Mouse (Mus musculus) limb, embryonic 11.5 days (tissue): ENCODE measurements around the gene Cdc6. TPM values are rescaled to one million over a fixed set of nuclear protein-coding genes. Genes with fewer than 3 reads are reported as not detected.

Experiments
- ATAC-seq: fragments of 200-750 bp; cut with Nextera tagmentation; 2 replicates; pipeline ENCODE4 v1.8.0; 2017; ENCODE audit warnings: low read depth; ENCODE audit not compliant: insufficient number of reproducible peaks, low FRiP score, low TSS enrichment
- DNase-seq: peaks from one replicate; pipeline ENCODE4 v3.0.0-alpha.2; 2015; ENCODE audit warnings: low spot score
- H3K27ac ChIP-seq: fragments of 300-500 bp; sonication (generic); replicated peaks from 2 replicates; pipeline ENCODE4 v1.5.1; 2014; ENCODE audit warnings: low read depth, mild to moderate bottlenecking, low read length
- H3K27me3 ChIP-seq: fragments of 300-500 bp; sonication (generic); 2 replicates; pipeline ENCODE4 v1.6.1; 2014; ENCODE audit warnings: mild to moderate bottlenecking, low read length, mixed read lengths; ENCODE audit not compliant: control insufficient read depth, insufficient read depth
- H3K36me3 ChIP-seq: fragments of 300-500 bp; sonication (generic); 2 replicates; pipeline ENCODE4 v1.6.1; 2014; ENCODE audit warnings: mild to moderate bottlenecking, low read length, moderate library complexity, mixed read lengths; ENCODE audit not compliant: control insufficient read depth, insufficient read depth
- H3K4me1 ChIP-seq: fragments of 300-500 bp; sonication (generic); 2 replicates; pipeline ENCODE4 v1.6.1; 2014; ENCODE audit warnings: low read length, mixed read lengths; ENCODE audit not compliant: control insufficient read depth, insufficient read depth
- H3K4me2 ChIP-seq: fragments of 300-500 bp; sonication (generic); 2 replicates; pipeline ENCODE4 v1.6.1; 2014; ENCODE audit warnings: low read depth, mild to moderate bottlenecking, moderate library complexity; ENCODE audit not compliant: severe bottlenecking
- H3K4me3 ChIP-seq: fragments of 300-500 bp; sonication (generic); 2 replicates; pipeline ENCODE4 v1.5.1; 2014; ENCODE audit warnings: low read depth, low read length
- H3K9ac ChIP-seq: fragments of 300-500 bp; sonication (generic); 2 replicates; pipeline ENCODE4 v1.6.1; 2014; ENCODE audit warnings: mild to moderate bottlenecking, low read length
- H3K9me3 ChIP-seq: fragments of 300-500 bp; sonication (generic); 2 replicates; pipeline ENCODE4 v1.6.1; 2016; ENCODE audit warnings: low read length; ENCODE audit not compliant: control insufficient read depth
- WGBS: fragments of 180-500 bp; shearing (Covaris S2); extraction: QIAGEN DNeasy Blood & Tissue Kit; methylation state at CpG from one replicate; pipeline ENCODE4 v1.1.7; 2014; 5-methylcytosine and 5-hydroxymethylcytosine counted together
- polyA plus RNA-seq: library from polyadenylated mRNA; unstranded; fragments of >200 nt; fragmentation: Nextera tagmentation; extraction: Ambion mirVana; gene quantifications from 2 replicates; pipeline ENCODE4 v1.2.1, GENCODE M21; 2014

Cdc6 gene
- polyA plus RNA-seq, 1 experiment from 2014 or later: 58.7 TPM

DNA sequence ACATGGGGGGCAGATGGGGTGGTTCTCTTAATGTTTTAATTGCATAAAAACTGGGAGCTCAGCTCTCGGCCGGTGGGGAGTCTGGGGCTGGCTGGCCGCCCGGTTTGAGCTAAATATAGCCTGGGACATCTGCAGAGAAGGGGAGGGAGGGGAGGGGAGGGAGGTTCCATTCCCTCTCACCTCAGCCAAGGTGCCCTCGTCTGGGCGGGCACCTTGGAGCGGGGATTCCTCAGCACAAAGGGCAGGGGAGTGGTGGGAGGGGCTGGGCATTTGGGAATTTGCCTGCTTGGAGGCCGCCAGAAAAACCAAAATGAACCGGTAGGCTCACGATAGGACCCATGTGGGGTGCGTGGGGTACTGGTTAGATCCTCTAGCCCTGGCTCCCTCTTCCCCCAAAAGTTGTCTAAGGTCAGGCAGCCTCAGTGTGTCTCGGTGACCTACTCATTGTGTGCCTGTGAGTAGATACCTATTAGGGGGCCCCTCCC is 33.8 kb downstream of the Cdc6 start:
- Histone ChIP-seq H3K27me3 (no peaks in the 10 kb centered on the region), H3K4me3 (peak overlapping the region; percentile 30), H3K4me1 (peaks cover 79% of the 10 kb centered on the region), H3K36me3 (no peaks in the 10 kb centered on the region), H3K9me3 (no peaks in the 10 kb centered on the region), H3K9ac (peak overlapping the region; percentile 54), H3K27ac (peak overlapping the region; percentile 84), H3K4me2 (peak overlapping the region; percentile 77)
- 3% methylated on average over 12 of the region's 12 CpGs for WGBS
- ATAC-seq: no peak
- DNase-seq: no peak

DNA sequence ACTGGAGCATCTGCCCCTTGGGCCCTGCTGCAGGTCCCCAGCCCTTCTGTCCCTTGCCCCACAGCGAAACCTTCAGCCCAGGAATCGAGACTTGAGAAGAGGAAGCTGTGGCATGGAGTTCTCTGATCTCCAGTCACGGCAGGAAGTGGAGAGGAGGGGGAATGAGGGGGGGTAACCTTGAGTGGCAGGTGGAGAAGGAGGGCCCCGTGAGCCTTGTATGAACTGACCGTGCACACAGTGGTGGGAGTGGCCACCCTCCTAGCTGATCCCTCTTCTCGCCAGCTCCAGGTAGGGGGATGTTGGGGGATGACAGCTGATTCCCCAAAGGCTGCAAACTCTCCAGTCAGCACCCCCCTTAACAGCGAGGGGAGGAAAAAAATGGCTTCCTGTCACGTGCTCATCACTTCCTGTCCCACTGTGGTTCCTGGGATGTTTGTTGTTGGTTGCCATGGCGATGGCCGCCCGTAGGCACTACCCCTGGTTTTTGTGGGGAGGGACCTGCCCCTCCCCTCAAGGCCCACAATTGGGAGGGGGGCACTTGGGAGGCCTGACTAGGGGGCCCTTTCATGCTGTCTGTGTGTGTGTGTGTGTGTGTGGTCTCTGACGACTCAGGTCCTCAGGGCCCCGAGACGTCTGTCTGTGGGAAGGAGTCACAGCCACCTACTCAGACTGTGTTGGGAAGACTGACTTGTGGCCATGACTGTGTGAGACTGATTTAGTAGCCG is 34.4 kb downstream of the Cdc6 start:
- ATAC-seq: no peak; the same call in 1 of the 2 replicates
- Histone ChIP-seq H3K4me2 (peak overlapping the region; percentile 77), H3K4me1 (peaks cover 74% of the 10 kb centered on the region), H3K4me3 (peak overlapping the region; percentile 30), H3K9me3 (no peaks in the 10 kb centered on the region), H3K27ac (peak overlapping the region; percentile 84), H3K9ac (peak overlapping the region; percentile 54), H3K27me3 (no peaks in the 10 kb centered on the region), H3K36me3 (no peaks in the 10 kb centered on the region)
- DNase-seq: peak; percentile 85
- WGBS: 4% methylated on average over 15 of the region's 15 CpGs

DNA sequence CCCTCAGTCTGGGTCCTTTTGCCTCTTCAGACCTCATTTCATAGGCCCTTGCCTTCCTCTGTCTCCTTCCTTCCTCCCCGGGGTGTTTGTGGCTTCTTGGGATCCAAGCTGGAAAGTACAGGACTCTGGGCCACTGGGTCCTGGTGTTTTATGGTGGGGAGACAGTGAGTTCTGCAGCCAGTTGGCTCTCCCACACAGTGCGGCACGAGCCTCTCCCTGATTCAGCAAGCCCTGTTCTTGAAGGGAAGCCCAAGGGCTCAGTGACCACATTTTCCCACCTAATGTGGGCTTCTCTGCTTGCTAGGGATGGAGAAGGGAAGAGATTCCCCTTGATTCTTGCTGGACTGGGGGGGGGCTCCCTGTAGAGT is 34.9 kb downstream of the Cdc6 start:
- Histone ChIP-seq H3K27ac (peak overlapping the region; percentile 84), H3K4me1 (peaks cover 76% of the 10 kb centered on the region), H3K4me3 (peak overlapping the region; percentile 30), H3K27me3 (no peaks in the 10 kb centered on the region), H3K4me2 (peak overlapping the region; percentile 77), H3K9ac (0 out of 2 replicates have a peak overlapping the region, but pooled peaks have one; percentile 27), H3K9me3 (no peaks in the 10 kb centered on the region), H3K36me3 (no peaks in the 10 kb centered on the region)
- ATAC-seq: no peak
- WGBS: 49% methylated on average over 3 of the region's 3 CpGs
- DNase-seq: peak; percentile 34

DNA sequence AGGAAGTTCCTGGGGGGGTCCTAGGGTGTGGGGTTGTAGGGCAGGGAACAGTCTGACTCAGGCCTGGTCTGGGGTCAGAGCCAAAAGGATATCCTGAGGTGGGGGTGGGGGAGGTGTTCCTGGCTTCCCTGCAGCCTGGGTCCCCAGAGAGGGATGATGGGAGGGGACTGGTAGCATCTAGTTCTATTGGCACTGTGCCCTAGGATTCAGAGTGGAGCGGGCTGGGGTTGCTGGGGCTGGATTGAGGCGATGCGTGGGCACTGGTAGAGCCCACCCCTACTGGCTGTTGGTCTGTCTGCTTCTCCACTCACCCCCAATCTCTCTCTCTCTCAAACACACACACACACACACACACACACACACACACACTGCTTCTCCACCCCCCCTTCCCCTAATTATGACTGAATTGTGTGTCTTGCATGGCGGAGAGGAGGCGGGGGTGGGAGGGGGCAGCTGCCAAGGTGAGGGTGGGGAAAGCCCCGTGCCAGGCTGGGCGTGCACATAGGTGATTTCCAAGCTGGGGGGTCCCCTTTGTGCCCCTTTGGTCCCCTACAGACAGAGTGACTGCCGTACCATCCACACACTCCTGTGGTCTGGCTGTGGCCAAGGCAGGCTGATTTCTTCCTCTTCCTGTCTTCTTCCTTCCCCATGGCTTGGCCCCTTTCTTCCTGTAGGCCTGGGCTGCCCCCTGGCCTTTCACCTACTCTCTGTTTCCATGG is 35.5 kb downstream of the Cdc6 start:
- Histone ChIP-seq H3K4me1 (peaks cover 76% of the 10 kb centered on the region), H3K9ac (no peak overlapping the region), H3K36me3 (no peaks in the 10 kb centered on the region), H3K9me3 (no peaks in the 10 kb centered on the region), H3K27me3 (no peaks in the 10 kb centered on the region), H3K4me2 (peak overlapping the region; percentile 77), H3K4me3 (no peak overlapping the region), H3K27ac (peak overlapping the region; percentile 84)
- no peak for DNase-seq
- 80% methylated on average over 8 of the region's 8 CpGs for WGBS
- ATAC-seq: no peak

DNA sequence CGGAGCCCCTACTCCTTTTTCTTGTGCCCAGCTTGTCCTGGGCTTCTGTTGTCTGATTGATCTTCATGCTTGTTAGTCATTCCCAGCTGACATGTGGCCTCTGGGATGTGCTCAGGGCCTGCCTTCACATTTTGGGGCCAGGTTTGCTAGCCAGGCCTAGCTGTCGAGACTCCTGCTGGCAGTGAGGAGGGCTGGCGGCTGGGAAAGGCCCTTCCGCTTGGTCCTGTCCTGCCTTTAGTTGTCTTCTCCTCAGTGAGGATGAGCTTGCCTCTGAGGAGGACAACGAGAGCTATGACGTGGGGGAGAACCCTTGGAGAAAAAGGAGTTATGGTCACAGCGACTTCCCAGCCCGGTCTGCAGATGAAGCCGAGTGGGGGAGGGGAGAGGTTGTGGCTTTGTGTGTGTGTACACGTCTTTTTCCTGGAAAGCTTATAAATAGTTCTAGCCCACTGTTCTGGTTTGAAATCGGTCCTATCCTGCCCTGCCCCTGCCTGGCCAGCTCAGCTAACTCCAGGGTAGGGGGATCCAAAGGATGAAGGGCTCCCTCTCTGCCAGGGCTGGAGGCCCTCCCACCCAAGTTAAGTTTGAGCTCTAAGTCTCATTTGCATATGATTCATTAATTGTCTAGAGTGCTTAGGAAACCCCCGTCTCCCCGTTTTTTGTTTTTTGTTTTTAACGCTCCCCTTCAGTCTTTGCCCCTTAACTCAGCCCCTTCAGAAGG is 36.3 kb downstream of the Cdc6 start:
- H3K27ac ChIP-seq: peak overlapping the region; percentile 72
- no peaks in the 10 kb centered on the region for H3K27me3 ChIP-seq
- H3K4me3 ChIP-seq: no peak overlapping the region; the same call in 1 of the 2 replicates
- peaks cover 70% of the 10 kb centered on the region for H3K4me1 ChIP-seq
- H3K9me3 ChIP-seq: no peaks in the 10 kb centered on the region
- DNase-seq: peak; percentile 41
- 41% methylated on average over 14 of the region's 14 CpGs for WGBS
- no peak for ATAC-seq
- H3K36me3 ChIP-seq: 0 out of 2 replicates have a peak, but pooled peaks cover 2% of the 10 kb centered on the region
- H3K4me2 ChIP-seq: peak overlapping the region; percentile 28
- no peak overlapping the region for H3K9ac ChIP-seq

DNA sequence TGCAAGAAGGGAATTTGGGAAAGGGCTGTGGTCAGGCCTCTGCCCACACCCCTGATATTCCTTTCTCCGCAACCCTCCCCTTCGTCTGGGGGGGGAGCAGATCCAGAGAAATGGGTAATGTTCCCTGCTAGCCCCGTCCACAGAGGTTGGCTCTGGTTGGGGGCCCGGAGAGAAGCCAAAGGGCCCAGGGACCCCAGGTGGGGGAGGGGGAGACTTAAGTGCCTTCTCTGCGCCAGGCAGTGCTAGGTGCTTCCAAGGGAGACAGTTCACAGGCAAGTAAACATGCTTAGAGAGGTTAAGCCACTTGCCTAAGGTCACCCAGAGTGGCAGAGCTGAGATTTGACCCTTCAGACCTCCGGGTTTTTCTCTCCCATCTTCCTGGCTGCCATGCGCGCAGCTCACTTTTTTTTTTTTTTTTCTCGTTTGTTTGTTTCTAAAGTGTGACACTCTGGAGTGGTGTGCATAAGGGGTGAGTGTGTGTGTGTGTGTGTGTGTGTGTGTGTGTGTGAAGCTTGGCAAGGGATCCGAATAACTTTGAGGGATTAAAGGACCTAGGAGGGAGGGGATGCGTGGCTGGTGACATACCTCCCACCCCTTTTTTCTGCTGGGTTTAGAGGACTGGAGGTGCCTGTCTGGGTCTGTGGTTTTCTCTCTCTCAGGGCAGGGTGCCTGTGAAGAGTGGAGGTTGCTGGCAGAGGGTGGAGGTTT is 37.5 kb downstream of the Cdc6 start:
- Histone ChIP-seq H3K27me3 (no peaks in the 10 kb centered on the region), H3K4me3 (no peak overlapping the region), H3K4me1 (peaks cover 58% of the 10 kb centered on the region), H3K9ac (no peak overlapping the region), H3K4me2 (no peak overlapping the region), H3K36me3 (0 out of 2 replicates have a peak, but pooled peaks cover 2% of the 10 kb centered on the region), H3K27ac (no peak overlapping the region), H3K9me3 (no peaks in the 10 kb centered on the region)
- 35% methylated on average over 11 of the region's 11 CpGs for WGBS
- DNase-seq (no peak), ATAC-seq (no peak)

DNA sequence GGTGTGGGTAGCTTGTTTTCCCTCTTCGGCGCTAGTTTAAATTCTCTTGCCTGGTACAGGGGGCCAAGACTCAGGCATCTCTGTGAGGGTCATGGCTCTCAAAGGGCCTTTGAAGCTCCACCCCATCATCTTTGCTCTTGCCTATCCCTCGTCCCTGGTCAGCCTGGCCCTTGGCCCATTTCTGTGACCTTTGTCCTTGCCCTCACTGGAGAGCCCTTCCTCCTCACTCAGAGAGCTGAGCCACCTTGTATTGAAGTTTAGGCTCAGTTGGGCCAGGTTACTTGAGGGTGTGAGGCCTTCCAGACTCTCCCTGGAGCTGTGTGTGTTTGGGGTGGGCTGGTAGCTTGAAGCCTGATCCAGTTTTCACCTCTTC is 38.0 kb downstream of the Cdc6 start:
- Histone ChIP-seq H3K9ac (no peak overlapping the region), H3K9me3 (no peaks in the 10 kb centered on the region), H3K4me2 (no peak overlapping the region), H3K27ac (no peak overlapping the region), H3K4me3 (no peak overlapping the region), H3K27me3 (no peaks in the 10 kb centered on the region), H3K36me3 (peaks cover 7% of the 10 kb centered on the region), H3K4me1 (peaks cover 56% of the 10 kb centered on the region)
- 59% methylated on average over 3 of the region's 3 CpGs for WGBS
- ATAC-seq (no peak), DNase-seq (no peak)
